Mouse (Mus musculus) cerebellum, adult 2 months (tissue): ENCODE results near the gene Sept10.

Experiments
- CTCF ChIP-seq: fragments of 200-500 bp; IDR thresholded peaks from 2 replicates; pipeline ENCODE4 v1.5.1; 2011; ENCODE audit warnings: low read depth, mild to moderate bottlenecking, control low read depth, low read length, moderate library complexity, borderline replicate concordance; ENCODE audit not compliant: insufficient read depth
- POLR2A ChIP-seq: fragments of 200-500 bp; IDR thresholded peaks from 2 replicates; pipeline ENCODE4 v1.6.1; 2011; ENCODE audit warnings: low read length, control low read depth, borderline replicate concordance; ENCODE audit not compliant: insufficient read depth

DNA sequence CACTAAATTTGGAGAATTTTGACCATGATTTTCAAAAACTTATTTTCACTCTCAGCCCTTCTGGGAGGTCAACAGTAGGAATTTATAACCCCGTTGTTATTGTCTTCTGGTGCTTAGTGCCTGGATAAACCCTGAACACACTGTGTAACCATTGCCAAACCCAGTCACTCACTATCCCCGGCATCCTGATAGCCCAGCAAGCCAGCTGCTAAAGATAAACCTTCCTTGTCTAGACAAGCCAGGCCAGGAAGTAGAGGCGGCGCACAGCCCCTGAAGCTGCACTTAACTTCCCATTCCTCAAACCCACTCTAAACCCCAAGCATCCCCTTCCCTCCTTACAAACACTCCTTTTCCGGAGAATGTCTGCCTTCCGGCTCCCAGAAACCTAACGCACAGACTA is 43.4 kb upstream of the Sept10 start:
- no peak for TF ChIP-seq CTCF
- TF ChIP-seq POLR2A = no peak
